Mouse (Mus musculus): Measurements from ENCODE around the gene Cog5. TPM values are rescaled to one million over a fixed set of nuclear protein-coding genes. Genes with fewer than 3 reads are reported as not detected.

Cog5 gene
- polyA plus RNA-seq, 1 experiment: 7.3 TPM

DNA sequence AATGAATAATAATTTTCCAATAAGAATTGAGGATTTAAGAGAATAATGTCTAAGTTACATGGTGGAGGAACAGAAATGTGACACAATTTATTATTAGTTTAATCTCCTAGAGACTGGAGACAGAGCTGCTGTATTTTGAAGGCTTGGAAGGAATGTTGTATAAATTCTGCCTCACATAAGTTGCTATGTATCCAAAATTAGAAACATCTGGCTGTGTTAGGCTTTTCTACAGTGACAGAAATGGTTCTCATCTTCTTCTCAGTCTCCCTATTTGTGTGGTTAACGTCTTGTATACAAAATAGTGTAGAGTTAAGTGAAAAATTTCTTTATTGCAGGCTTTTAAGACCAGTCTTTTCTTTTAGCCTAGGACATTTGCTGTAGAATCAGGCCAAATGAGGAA is 52.9 kb downstream of the Cog5 start:
- TF ChIP-seq POLR2A (IDR thresholded peaks at IDR 0.05; ENCODE audit: low read depth, low read length) (no peak), CTCF (IDR thresholded peaks at IDR 0.05; ENCODE audit: extremely low read depth, insufficient read length, insufficient replicate concordance, low read depth, low read length) (no peak)

GRCm38 (mm10) chr12:31709665-31710064 is 55.0 kb downstream of the Cog5 start:
- WGBS: 93% methylated on average over 6 of the region's 6 CpGs

More for the DNA sequence above, 52.9 kb downstream of the Cog5 start:
- Histone ChIP-seq H3K27ac (ENCODE audit: insufficient read depth, low read depth, low read length) (no peak overlapping the region), H3K36me3 (ENCODE audit: control insufficient read depth, insufficient read depth, low read length) (no peaks in the 10 kb centered on the region), H3K4me3 (ENCODE audit: low read depth, low read length) (no peak overlapping the region), H3K27me3 (ENCODE audit: control insufficient read depth, insufficient read depth, low read length) (no peaks in the 10 kb centered on the region), H3K4me1 (ENCODE audit: control insufficient read depth, insufficient read depth, insufficient read length, low read length) (no peaks in the 10 kb centered on the region)
- 82% methylated on average over 1 of the region's 1 CpGs for WGBS

GRCm38 (mm10) chr12:31712233-31712632 is 57.6 kb downstream of the Cog5 start:
- H3K4me1 ChIP-seq (ENCODE audit: control insufficient read depth, insufficient read depth, insufficient read length, low read length): no peaks in the 10 kb centered on the region

More at GRCm38 (mm10) chr12:31709665-31710064, 55.0 kb downstream of the Cog5 start:
- Histone ChIP-seq H3K4me3 (ENCODE audit: low read depth, low read length) (no peak overlapping the region), H3K4me1 (ENCODE audit: control insufficient read depth, insufficient read depth, insufficient read length, low read length) (no peaks in the 10 kb centered on the region), H3K27ac (ENCODE audit: insufficient read depth, low read depth, low read length) (no peak overlapping the region), H3K36me3 (ENCODE audit: control insufficient read depth, insufficient read depth, low read length) (no peaks in the 10 kb centered on the region), H3K27me3 (ENCODE audit: control insufficient read depth, insufficient read depth, low read length) (no peaks in the 10 kb centered on the region)
- TF ChIP-seq POLR2A (IDR thresholded peaks at IDR 0.05; ENCODE audit: low read depth, low read length): no peak
- no peak for TF ChIP-seq CTCF (IDR thresholded peaks at IDR 0.05; ENCODE audit: extremely low read depth, insufficient read length, insufficient replicate concordance, low read depth, low read length)

GRCm38 (mm10) chr12:31712727-31713126 is 58.1 kb downstream of the Cog5 start:
- Histone ChIP-seq H3K27ac (ENCODE audit: insufficient read depth, low read depth, low read length) (no peak overlapping the region), H3K27me3 (ENCODE audit: control insufficient read depth, insufficient read depth, low read length) (no peaks in the 10 kb centered on the region), H3K4me1 (ENCODE audit: control insufficient read depth, insufficient read depth, insufficient read length, low read length) (no peaks in the 10 kb centered on the region), H3K4me3 (ENCODE audit: low read depth, low read length) (no peak overlapping the region), H3K36me3 (ENCODE audit: control insufficient read depth, insufficient read depth, low read length) (no peaks in the 10 kb centered on the region)
- TF ChIP-seq POLR2A (IDR thresholded peaks at IDR 0.05; ENCODE audit: low read depth, low read length) (no peak), CTCF (IDR thresholded peaks at IDR 0.05; ENCODE audit: extremely low read depth, insufficient read length, insufficient replicate concordance, low read depth, low read length) (no peak)
- WGBS: 24% methylated on average over 4 of the region's 4 CpGs

More at GRCm38 (mm10) chr12:31712233-31712632, 57.6 kb downstream of the Cog5 start:
- Histone ChIP-seq H3K27me3 (ENCODE audit: control insufficient read depth, insufficient read depth, low read length) (no peaks in the 10 kb centered on the region), H3K27ac (ENCODE audit: insufficient read depth, low read depth, low read length) (no peak overlapping the region), H3K36me3 (ENCODE audit: control insufficient read depth, insufficient read depth, low read length) (no peaks in the 10 kb centered on the region), H3K4me3 (ENCODE audit: low read depth, low read length) (no peak overlapping the region)
- TF ChIP-seq CTCF (IDR thresholded peaks at IDR 0.05; ENCODE audit: extremely low read depth, insufficient read length, insufficient replicate concordance, low read depth, low read length): no peak
- TF ChIP-seq POLR2A (IDR thresholded peaks at IDR 0.05; ENCODE audit: low read depth, low read length): no peak
- 29% methylated on average over 5 of the region's 5 CpGs for WGBS

DNA sequence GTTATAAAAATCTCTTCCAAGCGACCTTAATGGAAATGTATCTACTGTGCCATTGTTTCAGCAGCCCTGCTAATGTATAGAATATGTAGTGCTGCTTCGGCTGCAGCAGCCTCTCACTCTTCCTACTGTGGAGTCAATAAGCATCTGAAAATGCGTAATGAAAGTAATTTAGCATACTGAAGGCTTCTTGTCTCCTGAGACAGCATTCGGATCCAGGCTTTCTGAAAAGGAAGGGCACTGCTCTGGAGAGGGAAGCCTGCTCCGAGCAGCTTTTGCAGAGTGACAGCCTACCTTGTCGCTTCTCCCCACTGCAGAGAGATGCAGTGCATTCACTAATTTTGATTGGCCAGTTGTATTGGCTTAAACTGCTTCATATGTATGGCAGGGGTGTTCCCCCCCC is 58.9 kb downstream of the Cog5 start, which contains the start of gene Gpr22:
Gene Gpr22, minus strand, starts transcription at position 348 of the 400 bp plus-strand sequence.
- WGBS: 23% methylated on average over 6 of the region's 6 CpGs
- peak within 1 kb of the TSS; percentile 77 for H3K27ac ChIP-seq (ENCODE audit: insufficient read depth, low read depth, low read length)
- TF ChIP-seq CTCF (IDR thresholded peaks at IDR 0.05; ENCODE audit: extremely low read depth, insufficient read length, insufficient replicate concordance, low read depth, low read length) (no peak), POLR2A (IDR thresholded peaks at IDR 0.05; ENCODE audit: low read depth, low read length) (no peak)
- H3K27me3 ChIP-seq (ENCODE audit: control insufficient read depth, insufficient read depth, low read length): no peaks in the 10 kb centered on the region
- no peaks in the 10 kb centered on the region for H3K4me1 ChIP-seq (ENCODE audit: control insufficient read depth, insufficient read depth, insufficient read length, low read length)
- no peaks in the 10 kb centered on the region for H3K36me3 ChIP-seq (ENCODE audit: control insufficient read depth, insufficient read depth, low read length)
- peak within 1 kb of the TSS; percentile 20; the same call in 1 of the 2 replicates for H3K4me3 ChIP-seq (ENCODE audit: low read depth, low read length)

- WGBS: 67% methylated on average over 3 of the region's 3 CpGs
- H3K27ac ChIP-seq (ENCODE audit: insufficient read depth, low read depth, low read length): no peak overlapping the region
- peaks cover 3% of the 10 kb centered on the region; the same call in 1 of the 2 replicates for H3K4me1 ChIP-seq (ENCODE audit: control insufficient read depth, insufficient read depth, insufficient read length, low read length)
- H3K36me3 ChIP-seq (ENCODE audit: control insufficient read depth, insufficient read depth, low read length): no peaks in the 10 kb centered on the region
- H3K4me3 ChIP-seq (ENCODE audit: low read depth, low read length): no peak overlapping the region
- H3K27me3 ChIP-seq (ENCODE audit: control insufficient read depth, insufficient read depth, low read length): no peaks in the 10 kb centered on the region
- TF ChIP-seq CTCF (IDR thresholded peaks at IDR 0.05; ENCODE audit: extremely low read depth, insufficient read length, insufficient replicate concordance, low read depth, low read length) (no peak), POLR2A (IDR thresholded peaks at IDR 0.05; ENCODE audit: low read depth, low read length) (no peak)
Observed at GRCm38 (mm10) chr12:31714070-31714469, 59.4 kb downstream of the Cog5 start.

DNA sequence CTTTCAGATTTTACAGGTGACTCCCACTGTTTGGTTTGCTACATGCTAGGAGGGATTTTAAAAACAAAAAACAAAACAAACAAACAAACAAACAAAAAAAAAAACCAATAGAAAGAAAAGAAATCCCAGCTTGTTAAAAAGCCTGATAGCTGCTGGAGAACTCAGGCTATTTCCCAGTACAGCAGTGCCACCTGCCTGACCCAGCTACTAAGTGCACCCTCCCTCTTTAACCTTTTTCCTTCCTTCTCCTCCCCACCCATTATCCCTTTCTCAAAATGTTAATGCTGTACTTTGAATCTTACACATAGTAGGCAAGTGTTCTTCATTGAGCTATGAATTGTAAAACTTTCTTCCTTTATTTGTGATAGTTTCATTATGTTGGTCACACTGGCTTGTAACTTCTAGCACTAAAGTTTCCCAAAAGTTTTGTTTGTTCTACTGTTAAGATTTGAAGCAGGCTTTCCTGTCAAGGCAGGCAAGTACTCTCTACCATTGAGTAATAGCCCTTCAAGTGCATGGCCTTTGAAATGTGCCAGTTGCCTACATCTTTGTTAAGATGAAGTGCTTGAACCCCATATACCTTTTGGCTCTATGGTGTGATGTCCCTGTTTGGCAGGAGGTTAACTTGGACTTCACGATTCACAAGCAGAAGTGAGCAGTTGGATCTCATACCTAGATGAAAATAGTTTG is 65.1 kb downstream of the Cog5 start:
- peaks cover 10% of the 10 kb centered on the region; the same call in 1 of the 2 replicates for H3K4me1 ChIP-seq (ENCODE audit: control insufficient read depth, insufficient read depth, insufficient read length, low read length)
- WGBS: 53% methylated on average over 1 of the region's 1 CpGs
- no peaks in the 10 kb centered on the region for H3K36me3 ChIP-seq (ENCODE audit: control insufficient read depth, insufficient read depth, low read length)
- TF ChIP-seq CTCF (IDR thresholded peaks at IDR 0.05; ENCODE audit: extremely low read depth, insufficient read length, insufficient replicate concordance, low read depth, low read length) (peak; percentile 56; the same call in 1 of the 2 replicates), POLR2A (IDR thresholded peaks at IDR 0.05; ENCODE audit: low read depth, low read length) (no peak)
- H3K4me3 ChIP-seq (ENCODE audit: low read depth, low read length): no peak overlapping the region
- H3K27ac ChIP-seq (ENCODE audit: insufficient read depth, low read depth, low read length): no peak overlapping the region
- H3K27me3 ChIP-seq (ENCODE audit: control insufficient read depth, insufficient read depth, low read length): no peaks in the 10 kb centered on the region

Data from small intestine, adult 2 months (tissue).